Mouse (Mus musculus): ENCODE results near the gene Mb.

DNA sequence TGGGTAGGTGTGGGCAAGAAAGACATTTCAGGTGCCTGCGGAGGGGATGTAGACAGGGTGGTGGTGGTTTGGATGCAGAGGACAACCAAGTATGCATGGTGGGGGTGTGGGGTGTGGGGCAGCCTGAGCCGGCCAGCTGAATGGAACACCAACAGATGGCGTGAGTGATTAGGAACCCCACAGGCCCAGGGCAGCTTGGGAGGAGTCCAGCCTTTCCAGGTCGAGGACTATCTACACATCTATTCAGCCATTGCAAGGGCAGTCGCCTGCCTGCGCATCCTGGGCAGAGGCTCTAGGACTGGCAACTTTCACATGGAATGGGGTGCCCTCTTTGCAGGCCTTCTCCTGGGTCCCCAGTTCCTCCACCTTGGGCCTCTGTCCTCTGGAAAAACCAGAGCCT, 15.9 kb downstream of the Mb start:
- no peak for TF ChIP-seq CTCF (IDR thresholded peaks at IDR 0.05 in 2 of 3, conservative IDR thresholded peaks at IDR 0.05 in 1 of 3; ENCODE audit: control insufficient read depth in 1 of 3, insufficient read depth in 1 of 3, low read depth in 2 of 3, low read length in 3 of 3, poor library complexity in 1 of 3, severe bottlenecking in 1 of 3)
- TF ChIP-seq ZC3H11A (IDR thresholded peaks at IDR 0.05; ENCODE audit: low read depth, low read length) = no peak
